Mouse (Mus musculus) heart, postnatal 10 days (tissue): ENCODE measurements around the gene Fam19a5. TPM values are rescaled to one million over a fixed set of nuclear protein-coding genes. Genes with fewer than 3 reads are reported as not detected.

Experiments
- DNase-seq, 2 experiments: peaks; one replicate each; pipeline ENCODE4 v3.0.0; 2021
- intact Hi-C: fragments of 180-260 bp; cut with DNase I; formaldehyde crosslinking; loops from one replicate; pipeline ENCODE4 v1.15.1; 2025
- microRNA-seq, 2 experiments: library from miRNA; unstranded; fragments of <30 nt; microRNA quantifications; one replicate each; pipeline ENCODE4 v1.2.0; 2022
- total RNA-seq, 2 experiments: library from RNA; stranded (reverse); gene quantifications; 2 replicates each; pipeline ENCODE4 v1.2.3; 2021

Gene Fam19a5
- total RNA-seq, 2 experiments from 2014 or later, result 1.5 to 1.8 TPM

DNA sequence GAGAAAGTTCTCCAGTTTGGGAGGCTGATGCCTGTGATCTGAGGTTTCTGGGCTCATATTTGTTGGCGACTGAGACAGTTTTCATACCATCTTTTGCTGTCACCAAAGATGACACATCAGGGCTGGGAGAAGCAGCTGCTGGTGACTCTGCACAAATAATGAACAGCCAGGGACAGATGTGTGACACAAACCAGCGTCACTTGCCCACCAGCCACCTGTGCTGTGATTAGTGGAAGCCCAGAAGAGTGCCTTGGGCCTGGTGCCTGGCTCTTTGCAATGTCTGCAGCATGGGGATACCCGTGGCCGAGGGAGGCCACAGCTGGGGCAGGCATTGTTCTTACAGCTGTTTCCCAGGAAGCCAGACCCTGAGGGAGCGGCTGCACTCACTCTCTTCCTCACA is 173.0 kb downstream of the Fam19a5 start:
- intact Hi-C loops, result no loop called here
- peak in 1 of 2 experiments; percentile 17 for DNase-seq

DNA sequence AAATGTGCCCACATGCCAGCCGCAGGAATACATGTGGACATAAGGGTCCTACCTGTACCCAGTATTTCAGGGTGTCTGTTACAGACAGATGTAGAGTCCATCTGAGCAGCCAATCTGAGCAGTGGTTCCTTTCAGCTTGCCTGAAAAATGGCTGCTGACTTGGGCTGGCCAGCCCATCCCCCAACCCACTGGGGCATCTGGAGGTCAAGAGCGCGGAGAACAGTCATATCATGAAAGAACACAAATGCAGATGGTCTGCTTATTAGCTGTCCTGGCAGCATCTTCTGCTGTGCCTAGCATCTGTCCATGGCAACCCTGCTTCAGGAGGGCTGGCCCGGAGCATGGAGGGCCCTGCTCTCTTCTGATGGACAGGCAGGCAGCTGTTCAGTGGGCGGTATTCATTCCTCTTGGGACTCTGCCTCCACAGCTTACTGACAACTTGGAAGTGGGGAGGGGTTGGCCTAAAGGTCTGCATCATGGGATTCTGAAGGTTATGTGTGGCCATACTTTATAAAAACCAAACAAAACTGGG is 179.4 kb downstream of the Fam19a5 start:
- intact Hi-C loops, result no loop called here
- no peak for DNase-seq

DNA sequence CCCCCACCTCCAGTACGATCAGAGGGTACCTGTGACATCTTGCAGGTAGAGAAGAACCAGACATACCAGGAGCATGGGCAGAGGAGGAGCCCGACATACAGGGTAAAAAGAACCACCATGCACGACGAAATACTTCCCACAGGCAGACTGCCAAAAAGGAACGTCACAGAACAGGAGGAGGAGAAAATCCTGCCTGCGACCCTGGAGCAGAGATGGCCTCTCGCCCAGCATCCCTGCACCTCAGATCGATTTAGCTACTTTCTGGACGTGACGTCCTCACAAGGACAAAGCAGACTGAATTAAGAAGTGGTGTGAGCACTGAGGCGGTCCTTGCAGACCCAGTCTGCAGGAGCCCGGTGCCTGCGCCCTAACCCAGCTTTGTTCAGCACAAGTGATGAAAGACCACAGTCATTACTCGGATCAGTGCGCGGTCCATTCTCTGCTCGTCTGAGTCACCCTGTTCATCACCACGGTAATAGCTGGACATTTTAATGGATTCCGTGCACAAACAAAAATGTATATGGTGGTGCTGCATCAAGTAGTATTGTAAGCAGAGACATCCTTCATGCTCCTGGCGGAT is 182.6 kb downstream of the Fam19a5 start:
- no peak for DNase-seq
- intact Hi-C loops, result no loop called here

DNA sequence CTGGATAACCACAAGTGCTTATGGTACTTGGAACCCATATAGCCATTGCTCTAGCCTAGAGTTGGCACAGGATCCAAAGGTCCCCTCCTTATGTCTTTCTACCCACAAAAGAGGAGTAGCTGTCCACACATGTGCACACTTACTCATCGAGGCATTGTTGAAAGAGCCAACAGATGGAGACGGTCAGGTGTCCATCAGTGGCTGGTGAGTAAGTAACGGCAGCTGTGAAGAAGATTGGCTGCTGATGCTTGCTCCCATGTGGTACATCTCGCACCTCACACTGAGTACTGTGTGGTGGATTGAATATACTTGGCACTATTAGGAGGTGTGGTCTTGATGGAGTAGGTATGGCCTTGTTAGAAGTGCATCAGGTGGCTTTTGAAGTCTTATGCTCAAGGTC is 192.2 kb downstream of the Fam19a5 start:
- intact Hi-C loops, result no loop called here
- no peak for DNase-seq

DNA sequence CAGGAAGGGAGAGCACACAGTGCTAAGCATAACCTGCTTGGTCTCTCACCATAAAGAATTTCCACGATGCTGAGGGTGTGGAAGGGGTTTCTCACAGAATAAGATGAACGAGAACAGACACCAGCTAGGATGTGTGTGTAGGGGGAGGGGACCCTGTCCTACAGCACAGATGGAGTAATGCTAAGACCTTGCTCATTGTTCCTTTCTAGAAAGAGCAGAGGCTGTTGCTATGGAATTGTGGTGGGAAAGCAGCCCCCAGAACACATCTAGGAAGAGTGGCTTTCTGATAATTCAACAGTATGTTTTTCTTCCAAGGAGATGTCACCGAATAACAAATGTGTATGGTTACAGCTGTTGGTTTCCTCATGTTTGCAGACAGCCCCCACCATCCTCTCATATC is 211.4 kb downstream of the Fam19a5 start:
- no peak for DNase-seq
- intact Hi-C loops, result no loop called here

DNA sequence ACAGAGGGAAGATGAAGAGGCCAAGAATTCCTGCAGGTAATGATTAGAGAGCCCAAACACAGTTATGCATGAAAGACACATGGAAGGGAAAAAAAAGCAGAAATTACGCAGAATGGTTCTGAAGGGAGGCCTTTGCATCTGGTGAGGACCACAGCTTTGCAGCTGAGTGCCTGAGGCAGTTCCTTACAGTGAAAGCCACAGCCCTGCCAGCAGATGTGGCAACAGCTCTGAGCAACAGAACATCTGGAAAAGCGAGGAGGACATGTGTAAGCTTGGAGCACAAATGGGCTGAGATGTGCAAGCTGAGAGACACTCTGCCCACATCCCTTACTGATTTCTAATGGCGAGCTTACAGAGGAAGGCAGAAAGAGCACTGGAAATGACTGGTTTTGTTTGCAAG is 221.8 kb downstream of the Fam19a5 start:
- intact Hi-C loops, result no loop called here

DNA sequence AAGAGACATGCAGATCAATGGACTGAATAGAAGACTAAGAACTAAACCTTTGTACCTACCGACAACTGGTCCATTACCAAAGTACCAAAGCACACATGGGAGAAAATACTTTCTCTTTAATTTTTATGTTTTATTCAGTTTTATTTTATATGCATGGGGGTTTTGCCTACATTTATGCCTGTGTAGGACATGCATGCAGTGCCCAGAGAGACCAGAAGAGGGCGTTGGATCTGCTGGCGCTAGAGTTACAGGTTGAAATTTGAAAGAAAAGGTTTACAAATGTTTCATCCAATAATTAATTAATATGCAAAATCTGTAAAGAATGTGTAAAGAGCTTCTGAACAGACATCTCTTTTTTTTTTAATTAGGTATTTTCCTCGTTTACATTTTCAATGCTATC is 229.9 kb downstream of the Fam19a5 start:
- DNase-seq, result no peak
- intact Hi-C loops, result no loop called here

More for the DNA sequence above, 221.8 kb downstream of the Fam19a5 start:
- DNase-seq, result no peak

DNA sequence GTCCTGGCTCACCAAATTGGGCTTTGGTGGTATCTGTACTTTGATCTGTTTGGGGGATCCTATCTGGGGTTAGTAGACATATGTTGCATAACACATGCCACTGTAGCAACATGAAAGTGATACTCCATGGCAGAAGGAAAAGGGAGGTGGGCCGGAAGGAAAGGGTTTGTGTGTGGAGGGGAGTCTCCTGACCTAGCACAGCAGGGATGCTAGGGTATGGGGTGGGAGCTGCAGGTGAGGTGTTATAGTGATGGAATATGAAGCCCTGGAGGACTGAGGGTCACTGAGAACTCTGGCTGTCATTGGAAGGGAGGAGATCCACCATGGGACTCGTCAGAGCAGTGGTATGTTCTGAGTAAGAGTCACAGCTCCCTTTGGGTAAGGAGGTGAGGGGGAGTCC is 239.2 kb downstream of the Fam19a5 start:
- intact Hi-C loops, result no loop called here
- DNase-seq, result no peak

DNA sequence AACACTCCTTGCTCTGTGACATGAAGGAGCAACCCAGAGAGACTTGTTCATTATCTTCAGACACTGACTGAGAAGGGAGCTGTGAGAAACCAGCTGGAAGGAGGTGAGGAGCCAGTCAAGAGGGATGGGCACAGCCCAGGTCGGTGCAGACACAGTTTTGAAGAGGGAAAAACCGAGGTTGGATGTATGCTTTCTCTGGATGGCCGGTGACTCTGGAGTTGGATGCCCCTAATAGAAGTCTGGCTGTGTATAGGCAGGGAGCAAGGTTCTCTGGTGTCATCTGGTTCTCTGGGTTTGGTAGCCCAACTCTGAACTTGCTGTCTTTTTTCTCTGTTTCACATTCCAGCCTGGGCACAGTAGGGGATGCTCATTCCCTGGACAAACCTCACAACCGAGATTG is 245.6 kb downstream of the Fam19a5 start:
- DNase-seq, result no peak
- intact Hi-C loops, result no loop called here

DNA sequence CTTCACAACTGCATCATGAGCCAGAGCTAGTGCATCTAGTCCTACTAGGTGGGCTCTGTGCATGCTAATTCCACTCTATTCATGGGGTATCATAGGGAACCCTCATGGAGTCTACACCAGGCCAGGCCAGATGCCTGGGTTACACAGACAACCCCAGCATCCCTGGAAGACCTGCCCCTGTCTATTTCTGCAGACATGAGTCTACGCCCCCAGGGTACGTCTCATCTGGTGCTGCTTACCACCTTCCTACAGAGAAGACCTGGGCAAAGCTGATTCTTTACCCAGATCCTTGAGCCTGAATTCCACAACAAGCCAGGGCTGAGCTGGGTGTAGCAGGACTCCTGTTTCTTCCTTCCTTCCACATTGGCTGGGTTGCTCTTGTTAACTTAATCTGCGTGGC is 249.6 kb downstream of the Fam19a5 start:
- no peak for DNase-seq
- intact Hi-C loops, result no loop called here

DNA sequence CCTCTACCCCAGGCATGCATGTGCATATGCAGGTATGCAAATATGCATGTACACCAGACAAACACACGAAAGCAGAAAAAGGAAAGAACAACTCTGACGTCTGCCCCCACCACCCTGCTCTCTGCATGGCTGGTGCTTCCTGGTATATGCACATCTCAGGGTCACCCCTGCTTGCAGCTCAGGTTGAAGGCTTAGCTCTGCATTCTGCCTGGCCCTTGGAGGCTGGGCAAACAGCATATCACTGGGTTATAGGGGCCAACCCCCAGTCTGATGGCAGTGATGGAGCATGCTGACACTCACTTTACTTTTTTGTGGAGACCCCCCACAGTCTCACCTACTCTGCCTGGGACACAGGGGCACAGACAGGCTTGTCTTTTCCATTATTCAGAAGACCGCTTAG is 252.5 kb downstream of the Fam19a5 start:
- no peak for DNase-seq
- intact Hi-C loops, result no loop called here

Small RNA genes lying within 50 kb of the gene (microRNA-seq; reads per million reads assigned to microRNA genes)
- 0 reads per million in 2 experiments for gene Mir6393
